Mouse (Mus musculus): ENCODE results near the gene Kif1bp.
"Not testable (repeated sequence)": the region's sequence is repeated elsewhere in the genome, so short reads cannot be mapped to it uniquely, and the experiment has no call there.

The Kif1bp gene

DNA sequence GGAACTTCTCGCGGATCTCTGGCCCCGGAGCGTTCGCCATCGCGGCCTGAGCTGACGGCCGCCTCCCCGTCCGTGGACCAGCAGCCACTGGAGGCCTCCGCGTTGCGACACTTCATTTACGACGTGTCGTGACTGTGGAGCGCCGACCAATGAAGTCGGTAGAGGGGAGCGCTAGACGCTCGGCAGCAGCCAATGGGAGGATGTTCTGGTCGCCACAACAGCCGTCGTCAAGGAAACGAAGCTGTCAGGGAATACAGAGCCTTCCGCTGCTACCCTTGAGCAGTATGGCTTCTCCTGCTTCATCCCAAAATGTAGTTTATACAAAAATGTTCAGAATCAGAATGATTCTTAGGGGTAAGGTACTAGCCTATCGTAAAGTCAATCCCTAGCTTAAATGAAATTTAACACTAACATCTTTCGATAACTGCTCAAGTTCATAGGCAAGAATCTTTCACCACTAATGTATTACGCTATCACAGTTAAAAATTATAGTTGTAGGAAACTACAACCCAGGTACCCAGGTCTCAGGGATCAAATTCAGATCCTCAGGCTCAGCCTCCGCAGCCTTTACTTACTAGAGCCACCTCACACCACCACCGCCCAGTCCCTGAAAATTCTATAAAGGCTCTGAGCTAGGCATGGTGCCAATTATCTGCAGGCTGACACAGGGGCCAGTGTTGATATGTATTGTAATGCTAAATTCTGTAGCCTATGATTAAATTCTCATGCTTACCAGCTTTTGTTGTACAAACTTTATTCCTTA lies at the start of gene Kif1bp:
Kif1bp (minus strand) TSS at position 120 of the 763 bp plus-strand sequence.
- peak; percentile 96 for DNase-seq

DNA sequence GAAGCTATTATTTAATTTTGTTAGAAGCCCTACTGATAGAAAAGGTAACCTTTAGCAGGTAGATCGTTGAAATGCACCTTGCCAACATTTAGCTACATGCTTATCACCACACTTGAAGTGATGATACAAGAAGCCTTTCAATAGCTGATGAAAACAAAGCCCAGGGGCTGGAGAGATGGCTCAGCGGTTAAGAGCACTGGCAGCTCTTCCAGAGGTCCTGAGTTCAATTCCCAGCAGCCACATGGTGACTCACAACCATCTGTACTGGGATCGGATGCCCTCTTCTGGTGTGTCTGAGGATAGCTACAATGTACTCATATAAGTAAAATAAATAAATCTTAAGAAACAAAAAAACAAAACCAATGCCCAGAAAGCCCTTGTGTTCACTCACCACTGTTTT lies 25.9 kb upstream of the Kif1bp start:
- DNase-seq = no peak

- DNase-seq = no peak
Measured at GRCm38 (mm10) chr10:62603233-62604030, 25.2 kb upstream of the Kif1bp start.

DNA sequence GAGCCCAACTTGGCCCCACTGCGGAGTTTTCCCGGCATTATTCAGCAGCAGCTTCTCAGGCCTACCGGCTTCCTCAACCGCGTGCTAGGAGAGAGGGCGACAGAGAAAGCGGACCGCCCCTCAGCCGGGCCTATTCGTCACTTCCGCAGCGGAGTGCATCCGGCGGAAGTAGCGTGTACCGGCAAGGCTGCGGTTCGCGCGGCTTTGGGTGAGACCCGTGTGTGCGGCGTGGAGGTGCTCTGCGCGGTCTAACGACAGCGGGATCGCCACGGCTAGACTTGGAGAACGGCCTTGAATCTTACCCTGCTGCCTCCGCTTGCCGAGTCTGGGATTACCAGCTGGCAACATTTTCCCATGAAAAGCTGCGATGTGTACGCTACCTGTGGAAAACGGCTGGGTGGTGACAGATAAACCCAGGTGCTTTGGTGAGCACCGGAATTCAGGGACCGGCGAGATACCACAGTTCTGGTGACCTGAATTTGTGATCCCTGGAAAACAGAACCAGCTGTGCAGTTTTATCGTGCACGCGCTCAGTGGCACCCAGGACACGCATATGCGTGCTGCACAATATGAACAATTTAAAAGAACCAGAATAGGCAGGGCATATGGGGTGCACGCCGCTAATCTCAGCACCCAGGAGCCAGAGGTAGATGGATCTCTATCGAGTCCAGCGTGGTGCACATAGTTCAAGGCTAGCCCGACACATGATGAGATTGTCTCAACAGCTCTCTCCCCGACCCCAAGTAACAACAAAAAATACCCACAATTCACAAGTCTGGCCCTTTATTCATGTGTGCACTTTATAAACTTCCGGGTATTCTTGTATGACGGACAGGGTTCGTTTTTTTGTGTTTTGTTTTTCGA lies 24.2 kb upstream of the Kif1bp start, which contains the start of gene Ddx21:
Ddx21 (minus strand) TSS at position 105 of the 864 bp plus-strand sequence.
- peak; percentile 93 for DNase-seq

GRCm38 (mm10) chr10:62601833-62602176 lies 23.5 kb upstream of the Kif1bp start:
- no peak for DNase-seq

- DNase-seq = no peak
Measured at GRCm38 (mm10) chr10:62601053-62601791, 23.0 kb upstream of the Kif1bp start.

DNA sequence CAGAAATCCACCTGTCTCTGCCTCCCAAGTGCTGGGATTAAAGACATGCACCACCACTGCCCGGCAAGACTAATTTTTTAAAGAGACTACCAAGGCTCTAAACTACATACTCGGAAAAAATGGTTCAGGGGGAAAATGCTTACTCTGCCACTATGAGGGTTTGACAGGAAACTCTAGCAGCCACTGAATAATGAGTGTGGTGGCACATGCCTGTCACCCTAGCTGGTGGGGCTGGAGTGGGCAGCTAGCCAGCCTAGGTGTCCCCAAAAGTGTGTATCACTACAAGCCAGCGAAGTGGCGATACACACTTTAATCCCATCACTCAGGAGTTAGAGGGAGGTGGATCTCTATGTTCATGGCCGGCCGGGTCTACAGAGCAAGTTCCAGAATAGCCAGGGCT lies 21.8 kb upstream of the Kif1bp start:
- no peak for DNase-seq

- not testable (repeated sequence) for DNase-seq
Measured at GRCm38 (mm10) chr10:62599311-62599710, 21.1 kb upstream of the Kif1bp start.

- DNase-seq = no peak
Measured at GRCm38 (mm10) chr10:62592496-62592895, 14.2 kb upstream of the Kif1bp start.

DNA sequence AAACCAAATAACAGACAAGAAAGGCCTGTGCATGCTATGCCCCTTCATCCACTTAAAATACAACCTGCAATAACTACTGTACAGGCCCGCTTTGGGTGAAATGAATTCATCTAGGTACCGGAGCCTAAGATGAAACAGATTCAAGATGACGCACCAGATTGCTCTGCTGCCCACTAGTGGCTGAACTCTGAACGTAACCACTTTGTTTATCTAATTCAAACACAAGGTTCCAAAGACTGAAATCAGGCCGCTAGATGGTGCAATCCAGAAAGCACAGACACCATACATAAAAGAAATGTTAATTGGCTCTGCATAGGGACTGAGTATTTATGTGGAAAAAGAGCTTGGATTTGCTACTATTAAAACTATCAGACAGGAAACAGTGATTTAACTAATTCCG lies 11.9 kb upstream of the Kif1bp start:
- DNase-seq = peak; percentile 80

DNA sequence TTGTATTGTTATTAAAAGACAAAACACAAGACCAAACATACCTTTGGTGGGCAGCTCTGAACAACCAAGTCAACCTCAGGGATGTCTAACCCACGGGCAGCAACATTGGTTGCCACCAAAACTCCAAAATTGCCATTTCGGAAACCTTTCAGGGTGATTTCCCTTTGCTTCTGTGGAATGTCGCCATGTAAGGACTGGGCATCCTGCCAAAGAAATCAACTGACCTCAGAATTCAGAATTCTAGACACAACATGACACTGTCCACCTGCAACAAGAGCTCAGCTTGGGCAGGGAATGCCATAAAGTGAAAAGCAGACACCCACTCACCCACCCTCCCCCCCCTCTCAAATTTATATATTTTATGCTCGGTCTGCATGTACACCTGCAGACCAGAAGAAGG lies 10.4 kb upstream of the Kif1bp start:
- no peak for DNase-seq

GRCm38 (mm10) chr10:62583245-62583644 lies 5.0 kb upstream of the Kif1bp start:
- no peak for DNase-seq

- DNase-seq = no peak
Measured at GRCm38 (mm10) chr10:62582701-62583100, 4.4 kb upstream of the Kif1bp start.

GRCm38 (mm10) chr10:62582263-62582662 lies 4.0 kb upstream of the Kif1bp start:
- DNase-seq = no peak

DNA sequence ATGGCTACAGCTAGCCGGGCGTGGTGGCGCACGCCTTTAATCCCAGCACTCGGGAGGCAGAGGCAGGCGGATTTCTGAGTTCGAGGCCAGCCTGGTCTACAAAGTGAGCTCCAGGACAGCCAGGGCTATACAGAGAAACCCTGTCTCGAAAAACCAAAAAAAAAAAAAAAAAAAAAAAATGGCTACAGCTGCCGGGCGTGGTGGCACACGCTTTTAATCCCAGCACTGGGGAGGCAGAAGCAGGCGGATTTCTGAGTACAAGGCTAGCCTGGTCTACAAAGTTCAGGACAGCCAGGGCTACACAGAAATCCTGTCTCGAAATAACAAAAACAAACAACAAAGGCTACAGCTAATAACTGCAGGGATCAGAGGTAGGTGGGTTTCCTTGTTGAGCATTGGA lies 872 bp upstream of the Kif1bp start:
- DNase-seq = not testable (repeated sequence)

GRCm38 (mm10) chr10:62577673-62578337 lies 452 bp downstream of the Kif1bp start:
- DNase-seq = no peak

DNA sequence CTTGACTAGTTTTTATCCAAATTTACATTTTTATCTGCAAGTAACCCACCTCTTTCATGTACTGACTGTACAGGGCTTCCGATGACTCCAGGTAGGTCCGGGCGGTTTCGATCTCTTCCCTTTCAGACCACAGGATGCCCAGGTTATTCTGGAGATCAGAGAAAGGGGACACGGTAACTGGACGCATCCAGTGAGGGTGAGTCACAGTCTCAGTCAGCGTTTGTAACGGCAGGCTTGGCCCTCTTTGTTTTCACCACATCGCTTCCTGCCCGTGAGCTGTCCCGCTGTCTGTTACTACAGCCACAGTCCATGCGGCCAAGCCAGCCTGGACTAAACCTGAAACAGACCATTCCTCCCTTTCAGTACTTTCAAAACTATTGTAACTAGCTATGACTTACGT lies 3.3 kb downstream of the Kif1bp start:
- no peak for DNase-seq

GRCm38 (mm10) chr10:62570126-62570871 lies 8.0 kb downstream of the Kif1bp start:
- DNase-seq = no peak

GRCm38 (mm10) chr10:62568861-62569260 lies 9.4 kb downstream of the Kif1bp start:
- DNase-seq = no peak

DNA sequence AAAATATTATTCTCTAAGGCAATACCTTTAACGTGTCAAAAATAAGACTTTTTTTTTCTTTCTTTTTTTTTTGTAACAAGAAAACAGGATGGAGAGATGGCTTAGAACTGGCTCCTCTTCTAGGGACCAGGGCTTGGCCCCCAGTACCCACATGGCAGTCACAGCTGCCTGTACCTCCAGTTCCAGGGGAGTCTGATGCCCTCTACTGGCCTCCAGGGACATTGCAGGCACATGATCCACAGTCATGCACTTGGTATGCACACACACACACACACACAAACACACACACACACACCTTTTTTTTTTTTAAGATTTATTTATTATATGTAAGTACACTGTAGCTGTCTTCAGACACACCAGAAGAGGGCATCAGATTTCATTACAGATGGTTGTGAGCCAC lies 20.5 kb downstream of the Kif1bp start:
- DNase-seq = no peak

GRCm38 (mm10) chr10:62556558-62556901 lies 21.7 kb downstream of the Kif1bp start:
- DNase-seq = no peak
